Mouse (Mus musculus) T-helper 17 cell (primary cell): ENCODE results near the gene Dvl3.

Source experiments
- in situ Hi-C, 2 experiments: fragments of 300-600 bp; cut with MboI, MseI; formaldehyde crosslinking; loops; 1 replicate in 1 of 2; 2 replicates in 1 of 2; pipeline ENCODE4 v1.15.1; 2025; ENCODE audit warnings: high pct_unique_total_duplicates in 2 of 2

Dvl3 gene

DNA sequence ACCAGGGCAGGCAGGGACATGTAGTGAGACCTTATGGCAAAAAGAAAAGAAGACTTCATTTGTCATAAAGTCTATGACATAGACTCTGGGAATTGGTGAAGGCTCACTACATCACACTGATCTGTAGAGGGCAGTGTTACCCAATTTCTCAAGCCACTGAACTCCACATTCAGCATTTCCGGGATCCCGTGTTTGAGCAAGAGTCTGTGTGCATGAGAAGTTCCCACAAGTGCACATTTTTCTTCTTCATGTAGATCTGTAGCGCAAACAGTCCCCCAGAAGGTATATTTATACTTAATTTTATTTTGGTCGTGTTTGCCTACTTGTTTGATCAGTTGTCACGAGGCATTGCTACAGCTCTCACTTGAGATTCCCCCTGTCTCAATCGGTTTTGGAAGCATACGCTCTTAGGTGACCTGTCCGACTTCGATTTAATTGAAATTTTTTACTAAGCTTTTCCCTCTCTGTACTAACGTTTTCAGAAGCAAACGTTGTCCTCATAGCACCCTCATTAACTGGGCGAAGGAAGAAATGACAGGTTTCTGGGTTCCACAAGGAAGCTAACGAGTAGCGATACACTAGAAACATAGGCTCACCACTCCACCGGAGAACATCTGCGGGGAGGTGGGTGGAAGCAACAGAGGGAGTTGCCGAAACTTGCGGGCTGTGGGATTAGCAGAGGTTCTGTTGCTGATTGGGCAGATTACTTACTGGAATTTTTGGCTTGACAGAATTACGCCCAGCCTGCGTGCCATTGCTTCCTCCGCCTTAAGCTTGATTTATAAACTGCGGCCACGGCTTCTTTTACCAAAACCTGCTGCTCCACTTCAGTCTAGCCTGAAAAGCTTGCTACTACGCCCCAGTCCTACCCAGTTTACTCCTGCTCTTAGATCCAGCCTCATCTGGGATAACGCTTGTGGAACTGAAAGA is 19.8 kb upstream of the Dvl3 start:
- in situ Hi-C loops: no loop called here

DNA sequence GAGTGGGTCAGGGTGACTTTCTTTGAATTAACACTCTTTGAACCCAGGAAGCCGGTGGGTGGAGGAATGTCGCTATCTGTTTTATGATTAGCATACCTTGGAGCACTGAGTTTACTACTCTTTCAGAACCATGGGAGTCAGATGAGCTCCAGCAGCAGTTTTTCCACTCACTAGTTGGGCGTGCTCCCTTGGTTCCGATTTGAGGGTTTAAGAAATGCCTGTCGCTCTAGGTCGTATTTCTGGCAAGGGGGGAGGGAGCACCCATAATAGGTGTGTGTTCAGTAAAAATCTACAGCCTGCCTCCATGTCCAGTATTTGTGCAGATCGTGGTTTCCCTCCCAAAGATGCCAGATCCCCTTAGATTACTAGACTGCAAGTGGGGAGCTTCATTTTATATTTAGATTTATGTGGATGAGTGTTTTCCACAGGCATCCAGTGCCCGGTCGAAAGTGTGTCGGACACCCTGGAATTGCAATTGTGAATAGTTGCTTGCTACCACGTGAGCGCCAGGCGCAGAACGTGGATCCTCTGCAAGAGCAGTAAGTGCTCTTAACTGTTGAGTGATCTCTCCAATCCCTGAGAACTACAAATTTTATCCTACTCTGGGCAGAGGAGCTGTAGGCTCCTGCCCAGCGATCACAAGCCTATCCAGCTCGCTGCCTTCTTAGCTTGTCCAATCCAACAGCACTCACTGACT is 18.7 kb upstream of the Dvl3 start:
- in situ Hi-C loops: no loop called here

DNA sequence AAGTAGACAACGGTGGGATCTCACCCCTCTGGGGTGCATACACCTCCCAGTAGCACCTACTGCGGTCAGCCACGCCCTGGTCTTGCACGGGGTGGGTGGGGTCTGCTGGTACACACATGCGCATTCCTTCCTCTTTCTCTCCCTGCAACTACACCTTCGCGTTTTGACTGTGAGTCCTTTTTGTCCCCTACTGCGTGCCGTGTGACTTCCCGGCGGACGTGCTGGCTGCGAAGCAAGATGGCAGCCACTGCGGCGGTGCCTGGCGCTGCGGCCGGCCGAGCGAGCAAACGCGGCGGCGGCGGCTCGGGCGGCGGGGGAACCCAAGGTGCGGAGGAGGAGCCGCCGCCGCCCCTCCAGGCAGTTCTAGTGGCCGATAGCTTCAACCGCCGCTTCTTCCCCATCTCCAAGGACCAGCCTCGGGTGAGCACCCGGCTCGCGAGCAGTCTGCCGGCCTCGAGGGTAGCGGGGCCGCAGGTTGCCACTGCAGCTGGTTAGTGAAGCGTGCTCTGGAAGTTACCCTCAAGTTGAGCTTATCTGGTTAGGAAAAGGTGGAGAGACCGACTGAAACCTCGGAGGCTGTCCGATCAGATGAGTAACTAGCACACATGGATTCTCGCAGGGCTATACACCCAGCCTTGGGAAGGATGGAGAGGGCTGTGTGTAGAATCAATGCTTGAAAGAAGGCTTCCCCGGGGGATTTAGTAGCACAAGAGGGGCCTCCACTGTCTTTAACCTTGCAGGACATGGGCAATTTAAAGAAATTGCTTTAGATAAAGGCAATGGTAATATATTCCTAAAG is 17.9 kb upstream of the Dvl3 start, which contains the start of gene Eif2b5:
Gene Eif2b5 (plus strand): TSS at position 141 of the 799 bp plus-strand sequence.
- in situ Hi-C loops: no loop called here

GRCm38 (mm10) chr16:20506000-20506399 is 10.8 kb upstream of the Dvl3 start:
- in situ Hi-C loops: loop anchor here (5.0 kb wide), 3 partner anchors 41 to 101 kb away; partner anchors contain the start of gene Abcf3 (in 1 of the 2)

GRCm38 (mm10) chr16:20509349-20509748 is 7.4 kb upstream of the Dvl3 start:
- in situ Hi-C loops: loop anchor here (5.0 kb wide), 3 partner anchors 38 to 98 kb away; partner anchors contain the start of gene Abcf3 (in 1 of the 2)

- in situ Hi-C loops: no loop called here
Measured at GRCm38 (mm10) chr16:20511277-20511847, 5.4 kb upstream of the Dvl3 start.

GRCm38 (mm10) chr16:20516032-20516431 is 750 bp upstream of the Dvl3 start:
- in situ Hi-C loops: no loop called here

GRCm38 (mm10) chr16:20517216-20517615 is 434 bp downstream of the Dvl3 start:
- in situ Hi-C loops: no loop called here

- in situ Hi-C loops: no loop called here
Measured at GRCm38 (mm10) chr16:20517701-20518374, 1.1 kb downstream of the Dvl3 start.

- in situ Hi-C loops: loop anchor here in 1 of 2 experiments (10.0 kb wide), 1 partner anchor 901 kb away; the partner anchor contains the start of gene Vps8
Measured at GRCm38 (mm10) chr16:20523886-20524285, 7.1 kb downstream of the Dvl3 start.

GRCm38 (mm10) chr16:20528779-20529178 is 12.0 kb downstream of the Dvl3 start:
- in situ Hi-C loops: loop anchor here in 1 of 2 experiments (10.0 kb wide), 1 partner anchor 896 kb away; the partner anchor contains the start of gene Vps8

DNA sequence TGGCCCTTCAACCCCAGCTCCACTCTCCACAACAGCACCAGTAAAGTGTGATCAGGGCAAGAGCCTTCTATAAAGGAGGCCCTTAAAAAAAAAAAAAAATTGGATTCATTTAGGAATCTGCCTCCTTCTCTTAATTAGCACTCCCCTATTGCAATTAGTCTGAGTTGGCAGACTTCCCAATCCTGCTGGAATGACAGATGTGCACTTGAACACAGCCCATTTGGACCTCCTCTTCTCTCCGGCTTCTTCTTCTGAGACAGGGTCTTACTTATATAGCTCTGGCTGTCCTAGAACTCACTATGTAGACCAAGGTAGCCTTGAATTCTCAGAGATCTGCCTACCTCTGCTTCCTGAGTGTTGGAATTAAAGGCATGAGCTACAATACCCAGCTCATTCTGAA is 12.6 kb downstream of the Dvl3 start:
- in situ Hi-C loops: loop anchor here in 1 of 2 experiments (10.0 kb wide), 1 partner anchor 895 kb away; the partner anchor contains the start of gene Vps8

DNA sequence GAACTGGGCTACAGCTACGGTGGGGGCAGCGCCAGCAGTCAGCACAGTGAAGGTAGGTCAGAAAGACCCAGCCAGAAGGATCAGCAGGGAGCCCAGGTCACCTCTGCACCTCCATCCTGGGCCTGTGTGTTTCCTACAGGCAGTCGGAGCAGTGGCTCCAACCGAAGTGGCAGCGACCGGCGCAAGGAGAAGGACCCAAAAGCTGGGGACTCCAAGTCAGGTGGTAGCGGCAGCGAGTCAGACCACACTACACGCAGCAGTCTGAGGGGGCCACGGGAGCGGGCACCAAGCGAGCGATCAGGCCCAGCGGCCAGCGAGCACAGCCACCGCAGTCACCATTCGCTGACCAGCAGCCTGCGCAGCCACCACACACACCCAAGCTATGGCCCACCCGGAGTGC is 14.2 kb downstream of the Dvl3 start:
- in situ Hi-C loops: no loop called here

DNA sequence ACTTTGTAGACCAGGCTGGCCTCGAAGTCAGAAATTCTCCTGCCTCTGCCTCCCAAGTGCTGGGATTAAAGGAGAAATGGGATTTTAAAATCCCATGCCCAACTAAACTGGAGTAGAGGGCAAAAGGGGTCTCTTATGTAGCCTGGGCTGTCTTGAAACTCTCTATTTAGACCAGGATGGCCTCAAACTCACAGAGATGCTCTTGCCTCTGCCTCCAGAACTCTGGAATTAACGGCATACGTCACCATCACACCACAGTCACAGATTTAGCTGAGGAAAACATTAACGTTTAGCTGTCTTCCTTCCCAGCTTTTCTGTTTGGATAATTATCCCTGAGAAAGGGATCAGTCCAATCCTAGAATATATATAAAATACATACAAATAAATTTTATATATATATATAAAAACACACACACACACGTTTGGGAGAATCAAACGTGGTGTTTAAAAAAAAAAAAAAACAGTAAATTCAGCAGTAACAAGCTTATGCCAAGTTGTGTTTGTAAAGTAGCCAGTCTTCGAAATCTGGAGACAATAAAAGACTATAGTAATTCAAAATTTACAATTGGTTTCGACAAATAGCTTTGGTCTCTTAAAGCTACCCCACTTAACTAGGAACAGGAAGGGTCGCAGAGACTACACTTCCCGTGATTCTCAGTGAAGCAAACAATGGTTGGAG is 18.0 kb downstream of the Dvl3 start:
- in situ Hi-C loops: no loop called here

- in situ Hi-C loops: no loop called here
Measured at GRCm38 (mm10) chr16:20535296-20536080, 18.7 kb downstream of the Dvl3 start, which contains the start of gene Ap2m1. Ap2m1 (plus strand) TSS chr16:20535478.

DNA sequence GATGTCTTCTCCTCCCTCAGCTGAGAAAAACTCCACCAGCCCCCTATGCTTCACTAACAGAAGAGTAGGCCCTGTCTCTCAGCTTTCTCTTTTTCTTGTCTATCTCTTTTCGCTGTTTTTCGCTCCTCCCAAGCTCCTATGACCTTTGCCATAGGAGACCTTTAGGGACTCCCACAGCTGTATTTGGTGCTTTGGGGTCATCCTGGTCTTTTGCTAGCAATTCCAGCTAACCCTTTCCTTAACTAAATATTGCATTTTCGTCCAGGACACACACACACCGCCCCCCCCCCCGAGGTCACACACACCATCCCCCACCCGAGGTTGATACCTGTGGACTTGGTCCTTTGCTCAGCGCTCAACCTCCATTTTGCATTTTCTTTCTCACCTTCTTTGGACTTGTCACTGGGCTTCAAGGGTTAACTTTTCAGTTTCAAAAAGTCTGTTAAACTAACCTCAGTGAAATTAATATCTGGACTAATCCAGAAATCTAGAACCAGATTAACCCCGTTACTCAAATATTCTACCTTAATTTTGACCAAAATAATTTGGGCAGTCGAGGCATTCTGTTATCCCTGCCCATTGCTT is 19.4 kb downstream of the Dvl3 start:
- in situ Hi-C loops: no loop called here

- in situ Hi-C loops: no loop called here
Measured at GRCm38 (mm10) chr16:20537071-20537471, 20.3 kb downstream of the Dvl3 start.

DNA sequence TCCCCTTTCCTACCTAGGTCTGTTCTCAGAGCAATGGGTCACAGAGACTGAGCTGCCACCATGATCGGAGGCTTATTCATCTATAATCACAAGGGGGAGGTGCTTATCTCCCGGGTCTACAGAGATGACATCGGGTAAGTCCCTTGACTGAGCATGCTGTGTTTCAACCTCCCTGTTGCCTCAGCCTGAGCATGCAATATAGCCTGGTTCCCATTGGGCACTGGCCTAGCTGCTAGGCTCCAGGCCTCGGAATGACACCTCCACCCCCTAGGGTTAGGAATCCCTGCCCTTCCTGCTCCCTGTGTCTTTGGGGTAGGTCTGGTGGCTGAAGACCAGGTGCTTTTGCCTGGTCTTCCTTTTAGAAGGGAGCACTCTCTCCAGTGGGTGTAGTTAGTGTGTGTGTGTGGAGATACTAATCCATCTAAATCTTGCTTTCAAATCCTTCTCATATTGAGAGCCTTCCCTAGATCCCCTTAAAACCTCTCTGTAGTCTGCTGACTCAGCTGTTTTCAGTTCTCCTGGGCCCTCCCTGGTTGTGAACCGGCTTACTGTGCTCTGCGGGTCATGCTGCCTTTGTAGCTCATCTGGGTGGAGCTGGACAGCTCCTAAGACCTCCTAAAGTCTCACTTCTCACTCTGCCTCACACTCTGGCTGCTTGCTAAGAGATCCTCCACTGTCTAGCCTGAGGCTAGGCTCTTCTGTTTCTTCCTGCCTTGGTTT is 21.0 kb downstream of the Dvl3 start:
- in situ Hi-C loops: no loop called here
